8 mouse cellular contexts compared by ENCODE assay signal in the genomic region with DNA sequence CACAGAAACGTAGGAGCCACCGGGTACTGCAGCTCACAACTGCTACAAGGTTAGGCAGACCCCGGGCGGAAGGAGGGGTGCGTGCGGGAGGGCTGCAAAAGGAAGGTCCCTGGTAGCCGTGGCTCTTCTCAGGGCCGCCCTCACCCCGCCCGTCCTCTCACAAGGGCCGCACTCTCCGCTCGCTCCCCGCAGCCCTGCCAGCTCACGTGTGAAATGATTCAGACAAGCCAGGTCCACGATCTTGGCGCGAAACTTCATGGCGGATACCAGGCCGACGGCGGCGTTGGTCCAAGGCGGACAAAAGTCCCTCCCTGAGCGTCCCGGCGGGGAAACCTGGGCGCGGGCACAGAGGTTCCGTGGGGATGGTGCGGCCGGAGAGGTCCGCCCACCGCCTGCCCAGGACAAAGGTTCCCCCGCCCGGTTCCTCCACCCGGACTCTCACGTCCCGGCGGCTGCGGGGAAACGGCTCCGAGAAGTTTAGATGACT. TPM values are rescaled to one million over a fixed set of nuclear protein-coding genes. Genes with fewer than 3 reads are reported as not detected.
A peak's percentile ranks its signal among the peaks of the same experiment; 100 is the strongest.
DNase-seq lines count a peak whose midpoint lies in the region; ATAC-seq and TF ChIP-seq lines count a peak whose summit lies in the region.

A gene (minus strand): TSS at position 339 of the 487 bp plus-strand sequence.

- H3K4me2 ChIP-seq in hindbrain, postnatal 0 days (ENCODE audit: low read depth, low read length) = peak within 1 kb of the TSS; percentile 73

- no peaks in the 10 kb centered on the region for H3K36me3 ChIP-seq in hindbrain, postnatal 0 days (ENCODE audit: insufficient read depth, low read length)

- H3K27me3 ChIP-seq in hindbrain, postnatal 0 days (ENCODE audit: insufficient read depth, low read length) = no peaks in the 10 kb centered on the region

- no peaks in the 10 kb centered on the region for H3K9me3 ChIP-seq in hindbrain, postnatal 0 days (ENCODE audit: low read length)

- ATAC-seq in hindbrain, postnatal 0 days = peak; percentile 96
- peak; percentile 98 for ATAC-seq in megakaryocyte, adult 5-6 weeks (ENCODE audit: poor library complexity, severe bottlenecking)

- WGBS in hindbrain, postnatal 0 days = under 1% methylated on average over 43 of the region's 43 CpGs

- peak within 1 kb of the TSS; percentile 89 for H3K27ac ChIP-seq in gastrocnemius, adult 2 months
- H3K27ac ChIP-seq in hindbrain, postnatal 0 days = peak within 1 kb of the TSS; percentile 75
- H3K27ac ChIP-seq in left cerebral cortex, adult 2 months = peak within 1 kb of the TSS; percentile 87

- H3K4me1 ChIP-seq in hindbrain, postnatal 0 days (ENCODE audit: insufficient read depth, low read length) = 0 out of 2 replicates have a peak, but pooled peaks cover 4% of the 10 kb centered on the region

- DNase-seq in WW6 (ENCODE audit: low read depth, low spot score) = peak; percentile 76
- peak; percentile 64 to 80 for DNase-seq in cerebellum, postnatal 4 days (ENCODE audit: low spot score in 2 of 2)
- peak; percentile 92 for DNase-seq in gastrocnemius, adult 2 months
- peak; percentile 90 for DNase-seq in hindbrain, postnatal 0 days (ENCODE audit: low spot score)
- peak; percentile 76 to 82 for DNase-seq in left cerebral cortex, adult 2 months (ENCODE audit: extremely low spot score in 1 of 2, low spot score in 2 of 2)
- peak; percentile 77 to 82 for DNase-seq in right cerebral cortex, adult 2 months (ENCODE audit: low spot score in 2 of 2)
- DNase-seq in urinary bladder, postnatal 14 days (ENCODE audit: low spot score) = peak; percentile 89

- peak within 1 kb of the TSS; percentile 69 for H3K9ac ChIP-seq in hindbrain, postnatal 0 days (replicated peaks; ENCODE audit: low read length)

- H3K4me3 ChIP-seq in gastrocnemius, adult 2 months = peak within 1 kb of the TSS; percentile 97
- peak within 1 kb of the TSS; percentile 57 for H3K4me3 ChIP-seq in hindbrain, postnatal 0 days (ENCODE audit: low read length)
- H3K4me3 ChIP-seq in left cerebral cortex, adult 2 months = peak within 1 kb of the TSS; percentile 72

- no peak for TF ChIP-seq CTCF in gastrocnemius, adult 2 months (IDR thresholded peaks at IDR 0.05)
- TF ChIP-seq CTCF in hindbrain, postnatal 0 days (IDR thresholded peaks at IDR 0.05; ENCODE audit: low read depth) = no peak
- TF ChIP-seq CTCF in left cerebral cortex, adult 2 months (IDR thresholded peaks at IDR 0.05) = no peak; the same call in 1 of the 2 replicates

- intact Hi-C loops in gastrocnemius, adult 2 months (cut with DNase I) = loop anchor here (5.0 kb wide), 2 partner anchors 36 to 106 kb away; a partner anchor contains a TSS
- intact Hi-C loops in left cerebral cortex, adult 2 months (cut with DNase I) = loop anchor here (2.0 kb wide), 1 partner anchor 118 kb away; no protein-coding TSS in a partner anchor

RNA-seq across cellular contexts. Expression of the gene that starts here (rescaled TPM):
- total RNA-seq in gastrocnemius, adult 2 months (2021) = 1 to 10 TPM; 7.7 to 9.2 TPM
- total RNA-seq in hindbrain, postnatal 0 days (2014; rRNA removed) = 17.3 and 20.0 TPM in 2 replicates
- polyA plus RNA-seq in hindbrain, postnatal 0 days (2015; fragmentation: Nextera tagmentation; extraction: Ambion mirVana) = 9.5 and 10.1 TPM in 2 replicates
- 10 to 100 TPM; 11.5 to 13.0 TPM for total RNA-seq in left cerebral cortex, adult 2 months (2021)
- total RNA-seq in megakaryocyte, adult 5-6 weeks (2015) = 8.7 and 14.4 TPM in 2 replicates
- 8.4 and 8.7 TPM in 2 replicates for total RNA-seq in megakaryocyte, adult 5-6 weeks (2017)

Comparison
In these comparisons a context has a peak if more than half of its experiments do, and no peak if none do; other contexts are left out.
1. Peak in every context shown above with its lines: DNase-seq, ATAC-seq, H3K4me3 ChIP-seq and H3K27ac ChIP-seq.